Mouse (Mus musculus) right cerebral cortex, adult 2 months (tissue): ENCODE results near the gene Cybrd1.

Source experiments
- DNase-seq, 2 experiments: peaks; one replicate each; pipeline ENCODE4 v3.0.0; 2021 to 2022; ENCODE audit warnings: low spot score in 2 of 2

Cybrd1 gene

GRCm38 (mm10) chr2:71168461-71169021 lies 50.8 kb downstream of the Cybrd1 start:
- DNase-seq, result no peak

- no peak for DNase-seq
Measured at GRCm38 (mm10) chr2:71173031-71173430, 55.3 kb downstream of the Cybrd1 start.

GRCm38 (mm10) chr2:71176329-71177249 lies 58.9 kb downstream of the Cybrd1 start:
- no peak for DNase-seq

GRCm38 (mm10) chr2:71177250-71177615 lies 59.5 kb downstream of the Cybrd1 start:
- no peak for DNase-seq

- DNase-seq, result no peak
Measured at GRCm38 (mm10) chr2:71177760-71178159, 60.0 kb downstream of the Cybrd1 start.

- DNase-seq, result no peak
Measured at GRCm38 (mm10) chr2:71179716-71180115, 62.0 kb downstream of the Cybrd1 start.

- DNase-seq, result no peak
Measured at GRCm38 (mm10) chr2:71180566-71181217, 63.0 kb downstream of the Cybrd1 start.

- DNase-seq, result no peak
Measured at GRCm38 (mm10) chr2:71187950-71188349, 70.2 kb downstream of the Cybrd1 start.

GRCm38 (mm10) chr2:71188861-71189260 lies 71.1 kb downstream of the Cybrd1 start:
- DNase-seq, result no peak

- DNase-seq, result no peak
Measured at GRCm38 (mm10) chr2:71191391-71192194, 73.9 kb downstream of the Cybrd1 start.

GRCm38 (mm10) chr2:71192195-71192807 lies 74.6 kb downstream of the Cybrd1 start:
- DNase-seq, result no peak
